Mouse (Mus musculus): ENCODE data around the gene Grik4.

Grik4 gene

DNA sequence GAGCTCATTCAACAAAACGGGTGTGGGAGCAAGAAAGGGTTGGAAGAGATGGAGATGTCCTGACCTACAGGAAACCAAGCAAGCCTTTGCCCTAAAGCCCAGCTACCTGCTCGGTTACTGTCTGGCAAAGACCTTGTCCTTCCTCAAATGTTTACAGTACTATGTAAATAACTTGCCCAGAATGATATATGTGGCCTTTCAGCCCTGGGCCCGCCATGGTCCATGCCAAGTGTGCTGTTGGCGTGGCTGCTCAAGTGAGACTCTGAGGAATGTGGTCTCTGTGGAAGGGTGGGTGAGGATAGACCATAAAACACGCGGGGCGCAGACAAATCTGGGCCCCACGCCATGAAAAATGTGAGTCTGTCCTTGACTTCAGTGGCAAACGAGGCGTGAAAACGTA lies 83.1 kb downstream of the Grik4 start:
- DNase-seq (ENCODE audit: low spot score in 2 of 2), result no peak

DNA sequence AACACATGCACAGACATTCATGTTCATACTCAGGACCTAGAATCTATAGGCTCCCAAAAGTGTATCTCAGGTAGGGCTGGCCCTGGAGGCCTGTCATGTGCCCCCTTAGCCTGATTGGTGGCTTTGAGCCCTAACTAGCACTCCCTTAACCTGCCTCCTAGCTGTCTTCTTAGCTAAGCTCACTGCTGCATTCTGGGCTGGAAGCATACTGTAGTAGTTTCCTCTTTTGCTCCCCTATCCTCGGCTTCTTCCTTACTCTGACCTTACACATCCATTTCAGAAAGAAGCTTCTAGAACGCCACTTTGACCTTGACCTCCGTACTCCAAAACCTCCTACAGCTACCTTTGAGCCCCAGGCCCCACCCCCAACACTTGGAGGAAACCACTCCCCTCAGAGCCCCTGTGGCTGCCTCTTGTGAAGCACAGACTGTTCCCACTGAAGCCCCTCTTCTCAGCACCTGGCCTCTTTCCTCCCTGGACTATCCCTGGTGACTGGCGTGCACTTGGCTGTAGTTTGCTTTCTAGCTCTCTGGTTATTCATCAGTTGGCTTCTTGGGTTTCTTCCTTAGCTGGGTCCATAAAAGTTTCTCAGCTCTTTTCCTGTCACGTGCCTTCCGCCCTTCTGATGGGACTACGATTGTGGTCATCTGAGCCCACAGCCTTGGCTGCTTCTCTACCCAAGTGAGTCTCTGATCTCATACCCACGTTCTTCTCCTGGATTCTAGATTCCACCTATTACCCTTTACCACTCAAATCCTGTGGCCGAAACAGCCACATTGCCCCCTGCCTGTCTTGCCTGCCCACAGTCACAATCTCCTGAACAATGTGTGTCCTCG lies 84.1 kb downstream of the Grik4 start:
- DNase-seq (ENCODE audit: low spot score in 2 of 2), result no peak

DNA sequence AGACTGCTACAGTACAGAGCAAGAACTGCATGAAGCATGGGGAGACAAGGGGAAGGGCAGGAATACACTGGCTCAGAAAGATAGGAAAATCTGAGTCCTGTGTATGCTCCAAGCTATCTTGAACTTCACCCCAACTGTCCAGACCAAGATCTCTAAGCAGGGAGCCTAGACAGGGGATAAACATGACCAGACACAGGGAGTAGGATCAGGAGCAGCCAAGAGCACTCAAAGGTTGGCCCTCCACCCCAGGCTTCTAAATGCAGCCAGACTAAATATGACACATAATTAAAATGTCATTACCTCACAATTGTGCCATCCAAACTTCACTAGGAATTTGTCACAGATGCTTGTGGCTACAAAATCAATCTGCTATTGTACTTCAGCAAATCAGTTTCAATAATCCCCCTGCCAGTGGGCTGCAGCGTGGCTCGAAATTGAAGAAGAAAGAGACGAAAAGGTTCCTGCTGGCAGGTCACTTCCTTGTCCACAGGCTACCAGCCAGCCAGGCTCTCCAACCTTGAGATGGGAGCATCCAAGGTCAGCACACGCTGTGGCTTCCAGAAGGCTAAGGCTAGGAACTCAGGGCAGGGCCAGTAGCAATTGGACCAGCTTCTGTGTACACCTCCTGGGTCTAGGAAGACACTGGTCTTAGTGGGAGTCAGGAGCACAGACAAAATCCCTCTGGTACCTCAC lies 85.1 kb downstream of the Grik4 start:
- DNase-seq (ENCODE audit: low spot score in 2 of 2), result no peak

DNA sequence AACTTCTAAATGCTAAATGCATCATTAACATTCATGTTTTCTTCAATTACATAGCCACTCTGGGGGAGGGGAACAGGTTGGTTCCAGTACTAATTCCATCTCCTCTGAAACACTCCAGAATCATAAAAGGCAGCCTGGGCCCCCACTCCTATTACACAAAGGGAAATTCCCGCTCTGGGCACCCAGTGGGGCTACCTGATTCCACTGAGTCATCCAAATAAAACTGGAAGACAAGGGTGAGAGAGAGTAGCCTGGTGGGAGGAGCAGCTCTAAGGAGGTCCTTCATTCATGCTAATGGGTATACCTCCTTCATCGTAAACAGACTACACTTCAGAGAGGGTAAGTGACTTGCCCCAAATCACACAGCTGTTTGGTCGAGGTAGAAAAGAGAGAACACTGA lies 85.7 kb downstream of the Grik4 start:
- DNase-seq (ENCODE audit: low spot score in 2 of 2), result no peak

DNA sequence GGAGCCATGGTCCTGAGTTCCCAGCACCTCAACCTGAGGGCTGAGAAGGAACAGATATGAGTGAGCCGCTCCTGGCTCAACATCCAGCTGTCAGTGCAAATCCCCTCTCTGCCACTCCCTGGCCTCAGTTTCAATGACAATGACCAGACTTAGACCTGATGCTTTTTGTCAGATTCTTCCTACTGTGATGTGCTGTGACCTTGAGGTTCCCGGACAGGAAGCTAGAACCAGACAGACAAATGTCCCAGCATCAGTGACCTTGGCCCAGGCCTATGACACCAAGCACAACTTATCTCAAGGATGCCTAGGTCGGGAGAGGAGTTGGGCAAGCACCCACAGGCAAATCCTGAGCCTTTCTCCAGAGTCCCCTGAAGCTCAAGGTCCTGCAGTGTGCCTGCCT lies 86.5 kb downstream of the Grik4 start:
- no peak for DNase-seq (ENCODE audit: low spot score in 2 of 2)

DNA sequence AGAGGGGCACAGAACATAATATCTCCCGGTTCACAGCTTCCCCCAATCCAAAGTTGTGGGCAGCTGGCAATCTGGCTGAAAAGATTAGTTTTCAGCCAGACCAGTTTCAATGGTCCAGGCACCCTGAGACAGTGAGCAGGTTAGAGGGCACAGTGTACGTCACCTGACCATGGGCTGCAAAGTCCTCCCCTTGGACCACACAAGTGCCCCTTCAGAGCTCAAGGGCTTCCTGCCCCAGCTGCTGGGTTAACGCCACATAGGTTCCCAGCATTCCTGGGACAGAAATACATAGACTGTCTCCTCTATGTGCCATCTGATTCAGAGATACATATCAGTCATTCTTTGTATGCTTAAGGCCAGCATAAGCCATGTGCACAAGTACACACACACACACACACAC lies 91.2 kb downstream of the Grik4 start:
- DNase-seq (ENCODE audit: low spot score in 2 of 2), result no peak

DNA sequence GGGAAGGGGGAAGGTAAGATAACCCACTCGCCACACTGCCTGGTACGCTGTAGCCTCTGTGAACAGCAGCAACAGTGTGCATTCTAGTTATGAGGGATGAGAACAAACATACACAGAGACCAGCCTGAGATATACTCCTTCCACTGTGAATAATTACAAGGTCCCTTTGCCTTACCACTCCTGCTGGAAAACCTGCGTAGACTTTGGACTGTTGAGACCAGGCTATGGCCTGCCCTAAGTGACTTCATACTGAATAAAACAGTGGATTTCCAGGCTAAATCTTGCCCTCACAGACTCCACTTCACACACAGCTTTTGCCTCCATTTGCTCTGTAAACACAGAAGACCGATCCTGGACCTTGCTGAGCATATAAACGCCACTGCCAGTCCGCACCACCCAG lies 94.2 kb downstream of the Grik4 start:
- no peak for DNase-seq (ENCODE audit: low spot score in 2 of 2)

DNA sequence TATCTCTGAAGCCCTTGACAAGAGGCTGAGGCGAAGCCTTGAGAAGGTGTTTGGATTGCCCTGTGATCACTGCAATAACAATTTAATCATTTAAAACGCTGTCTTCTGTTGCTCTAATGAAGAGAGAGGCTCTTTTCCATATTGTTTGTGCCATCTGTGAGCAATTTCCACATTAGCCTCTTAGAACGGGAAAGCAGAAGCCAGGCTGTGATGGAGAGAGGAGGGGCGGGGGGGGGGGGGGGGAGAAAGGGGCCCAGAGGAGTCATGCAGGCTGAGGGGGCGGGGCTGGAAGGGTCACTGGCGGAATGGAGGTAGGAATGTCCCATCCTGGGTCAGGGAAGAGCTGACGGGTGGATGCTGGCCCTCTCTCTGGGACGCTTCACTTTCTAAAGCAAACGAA lies 96.2 kb downstream of the Grik4 start:
- no peak for DNase-seq (ENCODE audit: low spot score in 2 of 2)

DNA sequence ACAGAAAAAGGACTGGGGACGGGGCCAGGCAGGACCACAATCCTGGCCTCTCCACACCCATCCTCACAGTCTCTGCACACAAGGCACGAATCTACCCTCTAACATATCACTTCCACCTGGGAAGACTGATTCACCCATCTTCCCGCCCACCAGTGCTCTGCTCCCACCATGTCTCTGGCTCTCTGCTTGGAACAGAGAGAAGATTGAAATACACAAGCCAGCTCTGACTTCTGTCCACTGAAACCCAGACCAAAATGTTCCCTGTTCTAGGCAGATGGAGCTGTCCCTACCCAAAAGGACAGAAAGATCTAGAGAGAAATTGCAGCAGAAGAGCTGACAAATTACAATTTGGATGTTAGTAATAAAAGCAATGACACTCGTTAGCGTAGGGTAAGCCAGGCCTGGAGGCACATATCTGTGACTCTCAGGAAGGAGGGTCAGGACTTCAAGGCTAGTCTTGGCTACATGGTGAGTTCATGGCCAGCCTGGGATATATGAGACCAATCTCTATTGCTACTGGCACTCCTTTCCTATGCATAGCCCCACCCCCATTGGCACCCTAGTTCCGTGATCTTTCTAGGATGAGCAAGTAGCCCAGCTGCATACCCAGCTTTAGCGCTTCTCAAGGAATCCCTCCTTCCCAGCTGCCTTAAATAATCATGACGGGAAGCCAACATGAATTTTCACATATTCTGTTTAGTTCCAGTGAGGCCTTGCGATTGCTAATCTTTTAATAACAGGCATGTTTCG lies 97.4 kb downstream of the Grik4 start:
- DNase-seq (ENCODE audit: low spot score in 2 of 2), result no peak

DNA sequence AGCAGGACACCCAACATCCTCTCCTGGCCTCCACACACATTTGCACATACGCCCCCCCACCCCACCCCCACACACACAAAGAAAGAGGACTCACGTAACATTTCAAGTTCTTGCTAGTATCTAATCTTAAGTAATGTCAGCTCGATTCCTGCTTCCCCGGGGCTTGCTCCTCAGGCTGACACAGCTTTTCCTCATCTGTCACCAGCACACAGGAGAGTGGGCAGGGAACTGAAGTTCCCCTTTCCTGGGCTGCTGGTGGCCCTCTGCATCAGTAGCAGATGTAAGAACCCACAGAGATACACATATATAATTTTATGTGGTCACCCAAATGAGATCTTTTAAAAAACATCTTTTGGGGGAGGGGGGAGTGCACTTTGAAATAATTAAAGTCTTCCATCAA lies 98.2 kb downstream of the Grik4 start:
- no peak for DNase-seq (ENCODE audit: low spot score in 2 of 2)

DNA sequence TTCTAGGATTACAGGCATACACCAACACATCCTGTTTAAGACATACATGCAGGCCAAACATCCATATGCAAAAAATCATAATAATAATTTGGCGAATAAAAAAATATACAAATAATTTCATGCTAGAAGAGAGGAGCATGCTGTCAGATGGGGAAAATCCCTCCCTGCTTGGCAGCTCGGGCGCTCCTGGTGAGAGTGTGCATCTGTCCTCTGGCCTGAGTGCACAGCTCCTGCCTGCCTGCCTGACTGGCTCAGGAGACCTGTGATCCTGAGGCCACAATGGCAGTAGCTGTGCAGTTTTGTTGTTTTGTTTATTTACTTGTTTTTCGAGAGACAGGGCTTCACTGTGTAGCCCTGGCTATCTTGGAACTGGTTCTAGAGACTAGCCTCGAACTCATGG lies 100.0 kb downstream of the Grik4 start:
- no peak for DNase-seq (ENCODE audit: low spot score in 2 of 2)

DNA sequence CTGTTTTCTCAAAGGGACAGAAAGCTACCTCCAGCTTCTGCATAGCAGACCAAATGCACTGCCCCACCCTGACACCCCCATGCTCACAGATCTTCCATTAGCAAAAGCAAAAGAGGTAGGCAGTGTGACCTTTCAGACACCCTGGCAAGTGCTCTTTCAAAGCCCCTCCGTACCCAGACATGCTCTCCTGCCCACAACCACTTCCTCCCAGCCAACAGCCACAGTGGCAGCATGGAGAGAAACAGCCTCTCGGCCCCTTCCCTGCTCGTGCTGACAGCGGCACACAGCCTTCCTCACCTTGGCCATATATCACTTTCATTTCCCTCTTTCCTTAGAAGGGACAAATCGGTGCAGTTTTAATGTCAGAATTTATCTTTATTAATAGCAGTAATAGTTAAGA lies 106.0 kb downstream of the Grik4 start:
- DNase-seq (ENCODE audit: low spot score in 2 of 2), result peak; percentile 45 to 59

DNA sequence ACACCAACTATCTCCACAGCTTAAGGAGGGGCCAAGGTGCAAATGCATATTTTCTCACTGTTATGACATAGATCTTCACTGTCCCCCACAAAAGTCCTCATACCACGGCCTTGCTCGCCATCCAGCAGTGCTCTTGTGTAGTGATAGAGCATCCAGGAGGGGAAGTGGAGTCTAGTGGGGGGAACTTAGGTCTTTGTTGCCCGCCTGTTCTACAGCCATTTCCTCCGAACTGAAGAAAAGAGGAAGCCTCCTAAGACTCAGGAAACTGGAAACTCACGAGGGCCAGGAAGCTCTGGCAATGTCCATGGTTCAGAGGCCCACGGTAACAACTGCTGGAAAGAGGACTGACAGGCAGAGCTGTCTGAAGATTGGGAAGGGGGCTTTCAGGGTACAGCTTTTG lies 106.8 kb downstream of the Grik4 start:
- DNase-seq (ENCODE audit: low spot score in 2 of 2), result no peak

DNA sequence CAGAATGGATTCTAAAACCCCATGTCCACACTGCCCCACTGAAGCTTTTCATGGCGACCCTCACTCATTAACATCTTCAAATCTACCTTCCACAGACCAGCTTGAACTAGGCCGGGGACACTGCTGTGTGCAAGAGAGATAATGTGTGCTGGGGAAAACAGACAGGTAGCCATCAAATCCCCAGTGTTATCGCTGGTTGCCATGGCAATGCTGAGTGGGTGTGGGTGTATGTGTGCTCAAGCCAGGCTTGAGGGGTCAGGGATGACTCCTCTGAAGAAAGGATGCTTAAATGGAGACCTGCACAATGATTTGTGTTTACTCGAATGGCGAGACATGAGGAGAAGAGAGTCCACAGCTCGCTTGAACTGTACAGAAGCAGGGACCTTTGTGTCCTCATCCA lies 112.7 kb downstream of the Grik4 start:
- DNase-seq (ENCODE audit: low spot score in 2 of 2), result no peak

DNA sequence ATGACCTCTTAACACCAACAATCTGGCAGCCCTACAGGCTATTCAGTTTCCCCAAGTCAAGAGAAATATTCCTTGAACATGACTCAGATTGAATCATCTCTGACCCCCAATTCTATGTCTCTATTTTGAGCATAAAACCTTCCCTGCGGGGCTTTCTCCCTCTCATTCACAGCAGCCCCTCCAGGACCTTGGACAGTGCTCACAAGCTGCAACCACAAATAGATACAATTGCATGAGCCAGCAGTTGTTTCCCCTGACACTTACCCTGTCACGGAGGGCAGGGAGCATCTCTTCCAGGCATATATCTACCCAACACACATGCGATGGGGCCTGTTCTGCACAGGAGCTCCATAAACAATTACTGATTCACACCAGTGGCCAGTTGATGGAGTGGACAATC lies 125.0 kb downstream of the Grik4 start:
- no peak for DNase-seq (ENCODE audit: low spot score in 2 of 2)

DNA sequence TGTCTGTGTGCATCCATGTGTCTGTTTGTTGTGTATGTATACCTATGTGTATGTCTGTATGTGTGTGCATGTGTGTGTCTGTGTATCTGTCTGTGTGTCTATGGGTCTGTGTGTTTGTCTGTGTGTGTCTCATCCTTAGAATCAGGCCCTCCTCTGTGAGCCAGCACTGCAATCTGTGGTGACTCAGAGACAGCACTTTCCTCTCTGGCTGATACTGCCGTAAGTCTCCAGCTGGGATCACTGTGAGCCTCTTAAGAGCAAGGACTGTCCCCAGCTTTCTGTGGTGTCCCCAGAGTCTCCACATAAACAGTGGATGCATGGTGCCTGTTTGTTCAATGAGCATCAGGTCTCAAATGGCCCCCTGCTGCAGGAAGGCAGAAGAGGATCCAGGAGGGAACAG lies 127.5 kb downstream of the Grik4 start:
- DNase-seq (ENCODE audit: low spot score in 2 of 2), result no peak

DNA sequence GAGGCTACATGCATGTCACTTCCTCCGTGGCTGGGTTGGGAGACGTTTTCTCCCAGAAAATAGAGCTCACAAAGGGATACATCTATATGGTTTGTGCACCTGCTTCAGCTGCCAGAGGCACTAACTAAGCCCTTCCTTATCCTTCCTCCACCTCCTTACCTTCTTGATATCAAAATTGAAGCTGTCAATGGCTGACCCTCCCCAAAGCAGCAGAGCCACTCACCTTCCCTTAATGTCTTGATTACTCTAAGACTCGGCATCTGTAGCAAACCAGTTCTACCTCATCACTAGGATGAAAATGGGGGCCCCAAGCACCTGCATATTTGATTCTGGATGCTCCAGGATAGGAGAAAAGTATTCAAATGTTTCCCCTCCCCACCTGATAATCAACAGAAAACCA lies 135.1 kb downstream of the Grik4 start:
- no peak for DNase-seq (ENCODE audit: low spot score in 2 of 2)

DNA sequence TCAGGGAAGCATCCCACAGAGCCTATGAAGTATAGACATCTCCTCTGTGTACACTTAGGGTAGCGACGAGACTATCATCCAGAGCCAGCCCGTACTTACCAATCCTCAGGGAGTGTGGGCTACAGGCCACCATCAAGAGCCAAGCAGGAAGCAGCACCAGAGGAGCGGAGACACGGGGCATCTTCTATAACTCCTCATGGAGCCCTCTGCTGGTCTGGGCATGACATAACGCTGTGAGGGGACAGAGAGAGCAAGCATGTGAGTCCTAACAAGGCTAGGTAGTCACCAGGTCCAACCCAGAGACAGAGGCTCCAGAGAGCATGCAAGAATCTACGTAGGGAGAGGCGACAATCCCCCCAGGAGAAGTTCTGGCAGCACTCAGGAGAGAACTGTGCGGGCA lies 135.9 kb downstream of the Grik4 start:
- DNase-seq (ENCODE audit: low spot score in 2 of 2), result no peak

DNA sequence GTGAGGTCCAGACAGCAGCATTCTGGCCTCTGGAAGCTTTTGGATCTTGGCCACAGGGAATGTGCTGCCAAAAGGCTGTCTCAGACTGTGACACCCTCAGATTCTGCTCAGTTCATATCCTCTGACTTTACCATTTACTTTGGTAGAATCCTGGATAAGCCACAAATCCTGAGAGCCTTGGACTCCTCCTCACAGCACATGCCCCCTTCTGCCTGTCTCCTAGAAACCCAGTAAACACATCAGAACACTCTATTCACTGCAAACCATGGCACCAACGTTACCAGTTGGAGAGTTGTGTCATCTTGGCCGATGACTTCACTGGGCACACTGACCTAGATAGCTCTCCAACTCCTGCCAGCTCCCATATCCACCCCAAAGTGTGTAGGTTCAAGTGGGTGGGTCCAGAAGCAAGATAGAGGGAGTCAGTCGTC lies 141.2 kb downstream of the Grik4 start:
- DNase-seq (ENCODE audit: low spot score in 2 of 2), result no peak

DNA sequence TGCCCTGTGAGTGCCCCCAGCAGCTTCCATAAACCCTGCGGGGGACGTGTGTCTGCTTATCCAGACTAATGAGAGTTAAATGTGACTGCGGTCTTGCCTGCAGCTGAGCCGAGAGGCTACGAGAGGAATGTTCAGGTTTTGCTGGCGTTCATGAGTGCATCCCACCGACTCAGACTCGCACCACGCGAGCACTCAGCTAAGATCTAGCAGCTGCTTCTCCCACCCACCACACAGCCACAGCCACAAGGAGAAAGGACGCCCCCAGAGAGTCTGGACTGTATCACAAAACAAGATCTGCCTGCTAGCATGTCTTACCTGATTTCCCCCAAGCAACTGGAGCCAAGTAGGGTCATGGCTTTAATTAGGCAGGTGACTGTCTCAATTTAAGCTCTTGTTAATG lies 142.4 kb downstream of the Grik4 start:
- DNase-seq (ENCODE audit: low spot score in 2 of 2), result no peak

DNA sequence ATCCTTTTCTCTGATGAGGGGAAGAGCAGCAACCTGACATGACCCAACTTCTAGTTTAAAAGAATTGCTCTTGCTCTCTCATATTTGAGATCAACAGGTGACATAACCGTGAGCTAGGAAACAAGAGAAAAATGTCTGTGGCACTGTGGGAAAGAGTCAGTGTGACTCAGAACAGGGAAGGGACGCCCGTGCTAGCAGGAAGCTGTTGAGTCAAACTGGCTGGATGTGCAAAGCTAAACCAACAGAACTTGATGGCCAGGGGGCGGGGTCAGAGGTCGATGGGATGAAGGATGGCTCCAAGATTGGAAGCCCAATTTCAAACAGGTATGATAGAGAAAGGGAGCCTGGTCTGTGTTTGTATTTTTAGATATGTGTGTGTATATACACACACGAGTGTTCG lies 144.2 kb downstream of the Grik4 start:
- DNase-seq (ENCODE audit: low spot score in 2 of 2), result no peak

DNA sequence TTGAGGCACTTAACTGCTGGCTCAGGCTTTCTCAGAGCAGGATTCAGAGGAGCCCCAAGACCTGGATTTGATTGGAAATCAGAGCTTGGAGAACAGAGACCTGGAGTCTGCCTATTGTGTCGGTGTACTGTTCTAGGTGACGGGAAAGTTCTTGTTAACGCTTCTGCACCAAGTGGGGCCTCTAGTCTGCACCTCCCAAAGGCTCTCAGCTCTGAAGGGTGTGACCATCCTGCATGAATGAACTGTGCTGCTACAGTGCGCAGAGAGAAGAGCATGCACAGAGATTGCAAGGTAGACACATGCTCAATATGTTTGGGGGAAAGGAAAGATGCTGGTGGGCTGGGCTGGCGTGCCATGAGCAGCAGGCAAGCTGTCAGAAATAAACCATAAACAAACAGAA lies 144.6 kb downstream of the Grik4 start:
- no peak for DNase-seq (ENCODE audit: low spot score in 2 of 2)

DNA sequence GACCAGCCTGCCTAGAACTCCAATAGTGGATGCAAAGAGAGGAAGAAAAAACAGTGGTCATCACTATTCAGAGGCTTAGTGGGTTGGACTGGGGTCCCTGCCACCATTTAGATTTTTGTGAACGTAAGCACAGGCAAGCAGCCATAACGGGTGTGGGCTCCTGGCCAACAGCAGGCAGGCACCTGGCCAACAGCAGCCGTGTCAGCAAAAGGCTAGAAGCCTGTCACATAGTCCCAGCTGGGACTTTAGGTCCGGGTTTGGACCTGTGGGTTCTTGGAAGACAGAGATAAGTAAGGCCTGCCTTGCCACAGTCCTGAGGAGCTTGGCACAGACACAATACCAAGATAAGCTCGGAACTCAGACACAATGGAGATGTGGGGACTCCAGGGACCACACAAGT lies 145.1 kb downstream of the Grik4 start:
- no peak for DNase-seq (ENCODE audit: low spot score in 2 of 2)

Data from spleen, postnatal 36 days (tissue).